Mouse (Mus musculus): ENCODE measurements around the gene Gm1123.

Gene Gm1123

GRCm38 (mm10) chr9:99001326-99001725 is 34.2 kb downstream of the Gm1123 start:
- no peak for DNase-seq (ENCODE audit: low read depth, low spot score)

GRCm38 (mm10) chr9:98999881-99000339 is 35.6 kb downstream of the Gm1123 start:
- no peak for DNase-seq (ENCODE audit: low read depth, low spot score)

GRCm38 (mm10) chr9:98994103-98994502 is 41.4 kb downstream of the Gm1123 start:
- no peak for DNase-seq (ENCODE audit: low read depth, low spot score)

- DNase-seq (ENCODE audit: low read depth, low spot score) = no peak
These were observed 48.4 kb downstream of the Gm1123 start for GRCm38 (mm10) chr9:98987131-98987530.

- no peak for DNase-seq (ENCODE audit: low read depth, low spot score)
These were observed 48.9 kb downstream of the Gm1123 start for GRCm38 (mm10) chr9:98986476-98987096.

- peak; percentile 97 for DNase-seq (ENCODE audit: low read depth, low spot score)
These were observed 49.6 kb downstream of the Gm1123 start, which contains the start of gene Faim for GRCm38 (mm10) chr9:98985800-98986475. TSS of gene Faim (plus strand) at chr9:98986373.

- peak; percentile 58 for DNase-seq (ENCODE audit: low read depth, low spot score)
These were observed 55.8 kb downstream of the Gm1123 start for GRCm38 (mm10) chr9:98979431-98980416.

GRCm38 (mm10) chr9:98976520-98976919 is 59.0 kb downstream of the Gm1123 start:
- no peak for DNase-seq (ENCODE audit: low read depth, low spot score)

GRCm38 (mm10) chr9:98976081-98976480 is 59.4 kb downstream of the Gm1123 start:
- DNase-seq (ENCODE audit: low read depth, low spot score) = no peak

GRCm38 (mm10) chr9:98974898-98975297 is 60.6 kb downstream of the Gm1123 start:
- DNase-seq (ENCODE audit: low read depth, low spot score) = no peak

- DNase-seq (ENCODE audit: low read depth, low spot score) = no peak
These were observed 62.0 kb downstream of the Gm1123 start for GRCm38 (mm10) chr9:98973561-98973960.

- no peak for DNase-seq (ENCODE audit: low read depth, low spot score)
These were observed 62.4 kb downstream of the Gm1123 start for GRCm38 (mm10) chr9:98973101-98973521.

- DNase-seq (ENCODE audit: low read depth, low spot score) = no peak
These were observed 70.4 kb downstream of the Gm1123 start for GRCm38 (mm10) chr9:98965084-98965483.

- no peak for DNase-seq (ENCODE audit: low read depth, low spot score)
These were observed 71.9 kb downstream of the Gm1123 start for GRCm38 (mm10) chr9:98963661-98964060.

- DNase-seq (ENCODE audit: low read depth, low spot score) = no peak
These were observed 72.9 kb downstream of the Gm1123 start for GRCm38 (mm10) chr9:98962478-98963142.

GRCm38 (mm10) chr9:98961591-98962477 is 73.7 kb downstream of the Gm1123 start:
- no peak for DNase-seq (ENCODE audit: low read depth, low spot score)

GRCm38 (mm10) chr9:98960348-98960747 is 75.2 kb downstream of the Gm1123 start:
- DNase-seq (ENCODE audit: low read depth, low spot score) = no peak

- DNase-seq (ENCODE audit: low read depth, low spot score) = no peak
These were observed 75.7 kb downstream of the Gm1123 start for GRCm38 (mm10) chr9:98959851-98960250.

GRCm38 (mm10) chr9:98958628-98959027 is 76.9 kb downstream of the Gm1123 start:
- no peak for DNase-seq (ENCODE audit: low read depth, low spot score)

- DNase-seq (ENCODE audit: low read depth, low spot score) = no peak
These were observed 77.7 kb downstream of the Gm1123 start for GRCm38 (mm10) chr9:98957751-98958351.

All from c-Kit-negative CD71-positive TER-119-positive erythroid progenitor cells, embryonic 14.5 days (primary cell).